Mouse (Mus musculus) kidney, embryonic 15.5 days (tissue): ENCODE measurements around the gene Sept3. TPM values are rescaled to one million over a fixed set of nuclear protein-coding genes. Genes with fewer than 3 reads are reported as not detected.

Experiments used
- ATAC-seq: fragments of 200-750 bp; cut with Nextera tagmentation; replicated peaks from 2 replicates; pipeline ENCODE4 v1.8.0; 2017; ENCODE audit warnings: moderate TSS enrichment; ENCODE audit not compliant: low FRiP score
- H3K27ac ChIP-seq: fragments of 300-500 bp; sonication (generic); 2 replicates; pipeline ENCODE4 v1.5.1; 2015; ENCODE audit warnings: mild to moderate bottlenecking, inconsistent platforms
- H3K27me3 ChIP-seq: fragments of 300-500 bp; sonication (generic); 2 replicates; pipeline ENCODE4 v1.6.1; 2015; ENCODE audit warnings: inconsistent platforms
- H3K36me3 ChIP-seq: fragments of 300-500 bp; sonication (generic); 2 replicates; pipeline ENCODE4 v1.6.1; 2015; ENCODE audit warnings: inconsistent platforms
- H3K4me1 ChIP-seq: fragments of 300-500 bp; sonication (generic); 2 replicates; pipeline ENCODE4 v1.6.1; 2015; ENCODE audit warnings: inconsistent platforms
- H3K4me2 ChIP-seq: fragments of 300-500 bp; sonication (generic); 2 replicates; pipeline ENCODE4 v1.6.1; 2015; ENCODE audit warnings: moderate library complexity, mild to moderate bottlenecking, inconsistent platforms
- H3K4me3 ChIP-seq: fragments of 300-500 bp; sonication (generic); replicated peaks from 2 replicates; pipeline ENCODE4 v1.5.1; 2015; ENCODE audit warnings: mild to moderate bottlenecking, inconsistent platforms
- H3K9ac ChIP-seq: fragments of 300-500 bp; sonication (generic); 2 replicates; pipeline ENCODE4 v1.6.1; 2015; ENCODE audit warnings: mild to moderate bottlenecking, inconsistent platforms
- H3K9me3 ChIP-seq: fragments of 300-500 bp; sonication (generic); replicated peaks from 2 replicates; pipeline ENCODE4 v1.6.1; 2016; ENCODE audit warnings: inconsistent platforms
- WGBS: fragments of 180-500 bp; shearing (Covaris S2); methylation state at CpG from one replicate; pipeline ENCODE4 v1.1.7; 2015; ENCODE audit warnings: mixed read lengths; 5-methylcytosine and 5-hydroxymethylcytosine counted together
- polyA plus RNA-seq: library from polyadenylated mRNA; unstranded; fragments of >200 nt; fragmentation: Nextera tagmentation; extraction: Ambion mirVana; gene quantifications from 2 replicates; pipeline ENCODE4 v1.2.1, GENCODE M21; 2015

Sept3 gene
- polyA plus RNA-seq, 1 experiment from 2014 or later, result 13.6 TPM

DNA sequence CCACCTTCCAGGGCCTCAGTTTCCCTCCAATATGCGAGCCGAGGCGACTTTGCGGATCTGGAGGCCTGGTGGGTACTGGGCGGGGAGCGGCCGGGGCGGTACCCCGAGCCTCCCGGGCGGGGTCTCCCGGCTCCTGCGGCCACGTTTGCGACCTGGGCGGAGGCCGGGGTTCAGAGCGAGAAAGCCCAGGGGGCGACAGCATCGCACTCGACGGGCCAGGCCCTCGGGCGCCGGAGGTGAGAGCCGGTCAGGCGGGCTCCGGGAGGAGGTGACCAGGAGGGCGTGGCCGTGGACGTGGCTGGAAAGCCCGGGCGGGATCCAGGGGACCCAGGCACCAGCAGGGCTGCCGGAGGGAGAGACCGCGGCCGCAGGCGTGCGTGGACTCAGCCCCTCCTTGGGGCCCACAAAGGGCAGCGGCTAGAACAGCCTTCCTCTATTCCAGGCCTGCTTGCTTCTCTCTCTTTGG is 66.4 kb downstream of the Sept3 start:
- Histone ChIP-seq H3K4me2 (peak overlapping the region; percentile 82), H3K27ac (peak overlapping the region; percentile 82), H3K4me1 (peaks cover 56% of the 10 kb centered on the region), H3K9ac (peak overlapping the region; percentile 62), H3K4me3 (peak overlapping the region; percentile 49), H3K27me3 (no peaks in the 10 kb centered on the region), H3K9me3 (no peaks in the 10 kb centered on the region), H3K36me3 (peaks cover 6% of the 10 kb centered on the region)
- peak; percentile 3; the same call in 1 of the 2 replicates for ATAC-seq
- under 1% methylated on average over 39 of the region's 40 CpGs for WGBS

DNA sequence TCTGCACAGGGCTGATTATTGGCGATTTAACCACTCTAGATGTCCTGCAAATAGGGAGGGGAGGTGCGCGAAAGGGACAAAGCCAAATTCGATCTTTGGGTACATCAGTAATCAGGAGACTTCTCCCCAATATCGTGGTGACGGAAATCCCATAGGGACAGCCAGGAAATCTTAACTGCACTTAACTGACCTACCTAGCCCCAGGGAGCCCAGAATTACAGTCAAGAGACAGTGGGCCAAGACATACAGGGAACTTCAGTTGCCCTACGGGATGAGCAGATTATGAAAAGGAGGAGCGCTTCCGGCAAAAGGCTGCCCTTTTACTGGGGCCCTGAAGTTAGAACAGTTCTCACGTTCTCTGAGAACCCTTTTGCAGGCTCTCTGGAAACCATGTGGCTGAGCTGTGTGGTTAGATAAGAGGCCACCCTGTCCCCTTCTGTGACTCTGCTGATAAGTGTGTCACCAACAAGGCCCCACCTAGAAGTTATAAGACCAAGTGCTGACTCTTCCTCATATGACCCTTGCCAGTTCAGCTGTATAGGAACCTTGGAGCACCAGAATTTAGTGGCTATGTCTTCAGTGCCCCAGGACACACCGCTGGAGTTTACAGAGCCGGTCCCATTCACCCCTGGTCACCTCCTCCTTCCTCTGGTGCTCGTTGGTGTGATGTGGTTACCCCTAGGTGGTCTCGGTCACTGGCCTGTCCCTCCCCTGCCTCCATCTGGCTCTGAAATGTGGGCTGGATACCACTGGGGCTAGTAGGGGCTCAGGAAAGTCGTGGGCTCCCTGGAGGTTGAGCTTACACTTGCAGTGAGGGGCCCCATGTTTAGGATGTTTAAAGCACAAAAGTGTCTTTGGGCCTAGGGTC is 67.2 kb downstream of the Sept3 start:
- Histone ChIP-seq H3K9ac (peak overlapping the region; percentile 62), H3K36me3 (no peaks in the 10 kb centered on the region), H3K27me3 (no peaks in the 10 kb centered on the region), H3K4me3 (peak overlapping the region; percentile 49), H3K4me1 (peaks cover 59% of the 10 kb centered on the region), H3K9me3 (no peaks in the 10 kb centered on the region), H3K4me2 (peak overlapping the region; percentile 82), H3K27ac (peak overlapping the region; percentile 82)
- 58% methylated on average over 15 of the region's 15 CpGs for WGBS
- no peak for ATAC-seq

DNA sequence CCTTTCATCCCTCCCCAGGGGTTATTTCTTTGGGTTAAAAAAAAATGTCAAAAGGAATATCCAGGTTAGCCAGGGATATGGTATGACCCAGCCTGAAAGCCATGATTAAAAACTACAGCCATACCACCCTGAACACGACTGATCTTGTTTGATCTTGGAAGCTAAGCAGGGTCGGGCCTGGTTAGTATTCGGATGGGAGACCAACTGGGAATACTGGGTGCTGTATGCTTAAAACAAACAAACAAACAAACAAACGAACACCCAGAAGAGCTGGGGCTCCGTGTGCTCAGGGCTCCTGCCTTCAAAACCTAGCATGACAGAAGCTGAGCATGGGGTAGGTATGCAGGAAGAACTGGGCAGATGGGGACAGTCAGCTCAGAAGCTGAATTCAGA is 67.8 kb downstream of the Sept3 start:
- Histone ChIP-seq H3K4me1 (peaks cover 61% of the 10 kb centered on the region), H3K9ac (no peak overlapping the region), H3K36me3 (no peaks in the 10 kb centered on the region), H3K27me3 (no peaks in the 10 kb centered on the region), H3K4me3 (no peak overlapping the region), H3K27ac (no peak overlapping the region), H3K9me3 (no peaks in the 10 kb centered on the region), H3K4me2 (peak overlapping the region; percentile 82; the same call in 1 of the 2 replicates)
- ATAC-seq, result no peak
- WGBS, result 76% methylated on average over 5 of the region's 5 CpGs

DNA sequence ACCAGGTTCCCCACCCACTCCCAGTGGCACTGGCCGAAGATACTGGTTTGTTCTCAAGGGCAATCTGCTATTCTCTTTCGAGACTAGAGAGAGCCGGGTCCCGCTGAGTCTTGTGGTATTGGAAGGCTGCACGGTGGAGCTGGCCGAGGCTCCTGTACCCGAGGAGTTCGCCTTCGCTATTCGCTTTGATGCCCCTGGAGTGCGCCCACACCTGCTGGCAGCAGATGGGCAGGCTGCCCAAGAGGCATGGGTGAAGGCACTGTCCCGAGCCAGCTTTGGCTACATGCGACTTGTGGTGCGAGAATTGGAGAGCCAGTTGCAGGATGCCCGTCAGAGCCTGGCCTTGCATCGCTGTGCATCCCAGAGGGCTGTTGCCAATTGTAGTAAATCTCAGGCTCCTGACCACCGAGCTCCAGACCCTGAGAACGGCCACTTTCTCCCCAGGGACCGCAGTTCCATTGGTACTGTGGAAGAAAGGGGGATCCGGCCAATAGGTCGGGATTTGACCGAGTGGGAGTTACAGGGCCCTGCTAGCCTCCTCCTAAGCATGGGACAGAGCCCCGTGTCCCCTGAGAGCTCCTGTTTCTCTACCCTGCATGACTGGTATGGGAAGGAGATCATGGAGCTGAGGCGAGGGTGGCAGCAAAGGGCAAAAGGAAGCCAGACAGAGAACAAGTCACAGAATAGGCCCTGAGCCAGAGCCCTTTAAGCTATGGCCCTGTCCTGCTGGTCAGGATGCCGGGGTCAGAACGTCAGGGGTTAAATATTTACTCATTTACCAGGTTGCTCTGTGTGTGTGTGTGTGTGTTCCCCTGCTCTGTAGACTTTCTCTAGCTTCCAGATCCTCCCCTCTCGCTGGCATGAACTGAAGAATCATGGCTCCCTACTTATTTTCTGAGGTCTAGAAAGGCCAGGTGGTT is 68.9 kb downstream of the Sept3 start:
- H3K27ac ChIP-seq, result peak overlapping the region; percentile 41
- H3K9me3 ChIP-seq, result no peaks in the 10 kb centered on the region
- H3K4me1 ChIP-seq, result peaks cover 58% of the 10 kb centered on the region
- 86% methylated on average over 27 of the region's 27 CpGs for WGBS
- no peak overlapping the region for H3K9ac ChIP-seq
- H3K27me3 ChIP-seq, result no peaks in the 10 kb centered on the region
- peaks cover 10% of the 10 kb centered on the region for H3K36me3 ChIP-seq
- H3K4me2 ChIP-seq, result no peak overlapping the region
- no peak overlapping the region for H3K4me3 ChIP-seq
- no peak for ATAC-seq

Other genes with a start within 250 kb of the Sept3 start
- 25.1 and 26.3 TPM in 2 replicates for gene Desi1, start 241.0 kb upstream of the Sept3 start, polyA plus RNA-seq
- gene Snu13, start 227.3 kb upstream of the Sept3 start, polyA plus RNA-seq, result 272 and 286 TPM in 2 replicates
- 0.03 TPM in 1 of 2 replicates, not detected in the other for gene 4930407I10Rik, start 215.7 kb upstream of the Sept3 start, polyA plus RNA-seq
- gene Mei1, start 204.9 kb upstream of the Sept3 start, polyA plus RNA-seq, result 0.05 and 0.09 TPM in 2 replicates
- gene Ccdc134, start 147.0 kb upstream of the Sept3 start, polyA plus RNA-seq, result 18.4 and 19.8 TPM in 2 replicates
- 126 and 147 TPM in 2 replicates for gene Srebf2, start 127.7 kb upstream of the Sept3 start, polyA plus RNA-seq
- 0.44 and 0.45 TPM in 2 replicates for gene Shisa8, start 62.1 kb upstream of the Sept3 start, polyA plus RNA-seq
- gene Tnfrsf13c, start 50.5 kb upstream of the Sept3 start, polyA plus RNA-seq, result 0.10 TPM in 1 of 2 replicates, not detected in the other
- 78.8 and 84.2 TPM in 2 replicates for gene Cenpm, start 30.1 kb upstream of the Sept3 start, polyA plus RNA-seq
- gene 1500009C09Rik, start 22.5 kb upstream of the Sept3 start, polyA plus RNA-seq, result 0.10 TPM in 1 of 2 replicates, not detected in the other
- gene Wbp2nl, start 24.1 kb downstream of the Sept3 start, polyA plus RNA-seq, result 0.18 and 0.35 TPM in 2 replicates
- gene Naga, start 64.0 kb downstream of the Sept3 start, polyA plus RNA-seq, result 61.1 and 61.7 TPM in 2 replicates
- gene Pheta2, start 64.0 kb downstream of the Sept3 start, polyA plus RNA-seq, result 11.0 and 12.0 TPM in 2 replicates
- gene Smdt1, start 64.1 kb downstream of the Sept3 start, polyA plus RNA-seq, result 296 and 297 TPM in 2 replicates
- gene Ndufa6, start 79.4 kb downstream of the Sept3 start, polyA plus RNA-seq, result 428 and 459 TPM in 2 replicates
- gene Cyp2d22, start 105.4 kb downstream of the Sept3 start, polyA plus RNA-seq, result 12.9 and 18.6 TPM in 2 replicates
- not detected in 2 replicates for gene Cyp2d11, start 119.1 kb downstream of the Sept3 start, polyA plus RNA-seq
- gene Cyp2d10, start 132.3 kb downstream of the Sept3 start, polyA plus RNA-seq, result 0.27 and 0.49 TPM in 2 replicates
- gene Cyp2d9, start 158.5 kb downstream of the Sept3 start, polyA plus RNA-seq, result 0.25 TPM in 1 of 2 replicates, not detected in the other